Mouse (Mus musculus) stomach, postnatal 0 days (tissue): ENCODE measurements around the gene Tstd3.

Experiments
- CTCF ChIP-seq: IDR thresholded peaks from 2 replicates; pipeline ENCODE4 v1.5.1; 2016; ENCODE audit warnings: antibody characterized with exemption, low read depth, mild to moderate bottlenecking, moderate library complexity
- EP300 ChIP-seq: optimal IDR thresholded peaks from 2 replicates; pipeline ENCODE3; 2016; ENCODE audit warnings: antibody characterized with exemption

DNA sequence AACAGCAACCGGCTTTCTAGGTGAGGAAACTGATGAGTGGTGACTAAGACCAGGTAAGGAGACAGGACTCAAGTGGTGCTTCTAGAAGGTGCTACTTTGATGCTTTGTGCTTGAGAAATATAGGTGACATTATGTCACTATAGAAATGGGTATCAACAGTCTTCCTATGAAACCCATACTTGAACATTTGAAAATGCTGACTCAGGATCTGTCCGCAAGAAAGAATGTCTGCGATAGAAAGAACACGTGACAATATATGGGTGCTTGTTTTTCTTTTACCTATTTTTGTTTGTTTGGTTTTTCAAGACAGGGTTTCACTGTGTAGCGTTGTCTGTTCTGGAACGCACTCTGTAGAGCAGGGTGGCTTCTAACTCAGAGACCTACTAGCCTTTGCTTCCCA is 45.6 kb upstream of the Tstd3 start:
- TF ChIP-seq CTCF (no peak), EP300 (no peak)
